Mouse (Mus musculus) hindbrain, embryonic 13.5 days (tissue): ENCODE measurements around the gene Sox5. TPM values are rescaled to one million over a fixed set of nuclear protein-coding genes. Genes with fewer than 3 reads are reported as not detected.

Source experiments
- ATAC-seq: fragments of 200-750 bp; cut with Nextera tagmentation; 2 replicates; pipeline ENCODE4 v1.8.0; 2017; ENCODE audit warnings: moderate TSS enrichment; ENCODE audit not compliant: low FRiP score
- H3K27ac ChIP-seq: fragments of 300-500 bp; sonication (generic); 2 replicates; pipeline ENCODE4 v1.5.1; 2015; ENCODE audit warnings: inconsistent platforms, mild to moderate bottlenecking, moderate library complexity
- H3K27me3 ChIP-seq: fragments of 300-500 bp; sonication (generic); 2 replicates; pipeline ENCODE4 v1.6.1; 2015; ENCODE audit warnings: mild to moderate bottlenecking, inconsistent platforms
- H3K36me3 ChIP-seq: fragments of 300-500 bp; sonication (generic); 2 replicates; pipeline ENCODE4 v1.6.1; 2015; ENCODE audit warnings: mild to moderate bottlenecking, inconsistent platforms
- H3K4me1 ChIP-seq: fragments of 300-500 bp; sonication (generic); replicated peaks from 2 replicates; pipeline ENCODE4 v1.6.1; 2015; ENCODE audit warnings: inconsistent platforms
- H3K4me2 ChIP-seq: fragments of 300-500 bp; sonication (generic); 2 replicates; pipeline ENCODE4 v1.6.1; 2015; ENCODE audit warnings: inconsistent platforms, mild to moderate bottlenecking, moderate library complexity
- H3K4me3 ChIP-seq: fragments of 300-500 bp; sonication (generic); 2 replicates; pipeline ENCODE4 v1.5.1; 2015; ENCODE audit warnings: mild to moderate bottlenecking, inconsistent platforms
- H3K9ac ChIP-seq: fragments of 300-500 bp; sonication (generic); 2 replicates; pipeline ENCODE4 v1.6.1; 2015; ENCODE audit warnings: mild to moderate bottlenecking, inconsistent platforms
- H3K9me3 ChIP-seq: fragments of 300-500 bp; sonication (generic); 2 replicates; pipeline ENCODE4 v1.6.1; 2016; ENCODE audit warnings: inconsistent platforms
- WGBS: fragments of 180-500 bp; shearing (Covaris S2); methylation state at CpG from one replicate; pipeline ENCODE4 v1.1.7; 2015; 5-methylcytosine and 5-hydroxymethylcytosine counted together
- polyA plus RNA-seq: library from polyadenylated mRNA; unstranded; fragments of >200 nt; fragmentation: Nextera tagmentation; extraction: Ambion mirVana; gene quantifications from 2 replicates; pipeline ENCODE4 v1.2.1, GENCODE M21; 2015

Sox5 gene
- polyA plus RNA-seq, 1 experiment from 2014 or later = 27.7 TPM

GRCm38 (mm10) chr6:144704962-144705361 is 76.8 kb downstream of the Sox5 start:
- H3K9me3 ChIP-seq = peaks cover 9% of the 10 kb centered on the region
- H3K27ac ChIP-seq = no peak overlapping the region
- H3K9ac ChIP-seq = no peak overlapping the region
- H3K4me1 ChIP-seq = no peaks in the 10 kb centered on the region
- 93% methylated on average over 5 of the region's 5 CpGs for WGBS
- ATAC-seq = no peak
- no peaks in the 10 kb centered on the region for H3K27me3 ChIP-seq
- no peak overlapping the region for H3K4me3 ChIP-seq
- no peak overlapping the region for H3K4me2 ChIP-seq
- H3K36me3 ChIP-seq = peaks cover 6% of the 10 kb centered on the region; the same call in 1 of the 2 replicates

- no peak for ATAC-seq
- no peaks in the 10 kb centered on the region for H3K36me3 ChIP-seq
- 90% methylated on average over 4 of the region's 4 CpGs for WGBS
- H3K27me3 ChIP-seq = no peaks in the 10 kb centered on the region
- H3K9me3 ChIP-seq = no peaks in the 10 kb centered on the region
- H3K27ac ChIP-seq = no peak overlapping the region
- H3K9ac ChIP-seq = no peak overlapping the region
- H3K4me2 ChIP-seq = no peak overlapping the region
- no peak overlapping the region for H3K4me3 ChIP-seq
- no peaks in the 10 kb centered on the region for H3K4me1 ChIP-seq
Measured at GRCm38 (mm10) chr6:144695660-144696059, 86.1 kb downstream of the Sox5 start.

- H3K4me3 ChIP-seq = no peak overlapping the region
- H3K4me1 ChIP-seq = no peaks in the 10 kb centered on the region
- H3K36me3 ChIP-seq = no peaks in the 10 kb centered on the region
- H3K27ac ChIP-seq = no peak overlapping the region
- no peaks in the 10 kb centered on the region for H3K9me3 ChIP-seq
- H3K27me3 ChIP-seq = no peaks in the 10 kb centered on the region
- WGBS = 89% methylated on average over 7 of the region's 7 CpGs
- no peak overlapping the region for H3K4me2 ChIP-seq
- no peak for ATAC-seq
- H3K9ac ChIP-seq = no peak overlapping the region
Measured at GRCm38 (mm10) chr6:144693211-144693899, 88.4 kb downstream of the Sox5 start.

GRCm38 (mm10) chr6:144691298-144692041 is 90.3 kb downstream of the Sox5 start:
- H3K4me3 ChIP-seq = no peak overlapping the region
- ATAC-seq = no peak
- H3K27ac ChIP-seq = no peak overlapping the region
- no peak overlapping the region for H3K9ac ChIP-seq
- H3K4me1 ChIP-seq = no peaks in the 10 kb centered on the region
- no peaks in the 10 kb centered on the region for H3K36me3 ChIP-seq
- no peaks in the 10 kb centered on the region for H3K9me3 ChIP-seq
- WGBS = 84% methylated on average over 7 of the region's 7 CpGs
- H3K4me2 ChIP-seq = no peak overlapping the region
- no peaks in the 10 kb centered on the region for H3K27me3 ChIP-seq

- no peak for ATAC-seq
- H3K27me3 ChIP-seq = no peaks in the 10 kb centered on the region
- no peaks in the 10 kb centered on the region for H3K36me3 ChIP-seq
- no peaks in the 10 kb centered on the region for H3K4me1 ChIP-seq
- H3K27ac ChIP-seq = no peak overlapping the region
- H3K9ac ChIP-seq = no peak overlapping the region
- H3K4me3 ChIP-seq = no peak overlapping the region
- no peaks in the 10 kb centered on the region for H3K9me3 ChIP-seq
- H3K4me2 ChIP-seq = no peak overlapping the region
- WGBS = 93% methylated on average over 3 of the region's 3 CpGs
Measured at GRCm38 (mm10) chr6:144689076-144689475, 92.7 kb downstream of the Sox5 start.

GRCm38 (mm10) chr6:144687681-144688080 is 94.1 kb downstream of the Sox5 start:
- Histone ChIP-seq H3K27me3 (no peaks in the 10 kb centered on the region), H3K4me1 (no peaks in the 10 kb centered on the region), H3K27ac (no peak overlapping the region), H3K4me3 (no peak overlapping the region), H3K4me2 (no peak overlapping the region), H3K9ac (no peak overlapping the region), H3K9me3 (no peaks in the 10 kb centered on the region), H3K36me3 (no peaks in the 10 kb centered on the region)
- 77% methylated on average over 8 of the region's 8 CpGs for WGBS
- ATAC-seq = no peak

- Histone ChIP-seq H3K9me3 (no peaks in the 10 kb centered on the region), H3K9ac (no peak overlapping the region), H3K27me3 (no peaks in the 10 kb centered on the region), H3K4me3 (no peak overlapping the region), H3K36me3 (no peaks in the 10 kb centered on the region), H3K4me2 (no peak overlapping the region), H3K27ac (no peak overlapping the region), H3K4me1 (no peaks in the 10 kb centered on the region)
- WGBS = 65% methylated on average over 12 of the region's 12 CpGs
- no peak for ATAC-seq
Measured at GRCm38 (mm10) chr6:144681045-144681789, 100.6 kb downstream of the Sox5 start.

- ATAC-seq = no peak
- no peaks in the 10 kb centered on the region for H3K27me3 ChIP-seq
- no peak overlapping the region for H3K4me3 ChIP-seq
- no peaks in the 10 kb centered on the region for H3K36me3 ChIP-seq
- no peak overlapping the region for H3K27ac ChIP-seq
- 96% methylated on average over 9 of the region's 9 CpGs for WGBS
- H3K9ac ChIP-seq = no peak overlapping the region
- H3K4me2 ChIP-seq = no peak overlapping the region
- H3K9me3 ChIP-seq = no peaks in the 10 kb centered on the region
- no peaks in the 10 kb centered on the region for H3K4me1 ChIP-seq
Measured at GRCm38 (mm10) chr6:144677491-144678133, 104.2 kb downstream of the Sox5 start.

- Histone ChIP-seq H3K4me2 (no peak overlapping the region), H3K27me3 (no peaks in the 10 kb centered on the region), H3K4me3 (no peak overlapping the region), H3K36me3 (no peaks in the 10 kb centered on the region), H3K4me1 (no peaks in the 10 kb centered on the region), H3K27ac (no peak overlapping the region), H3K9ac (no peak overlapping the region), H3K9me3 (no peaks in the 10 kb centered on the region)
- WGBS = 92% methylated on average over 6 of the region's 6 CpGs
- no peak for ATAC-seq
Measured at GRCm38 (mm10) chr6:144675111-144675510, 106.7 kb downstream of the Sox5 start.

GRCm38 (mm10) chr6:144673906-144674305 is 107.9 kb downstream of the Sox5 start:
- H3K4me3 ChIP-seq = no peak overlapping the region
- no peaks in the 10 kb centered on the region for H3K9me3 ChIP-seq
- no peak overlapping the region for H3K4me2 ChIP-seq
- H3K27me3 ChIP-seq = no peaks in the 10 kb centered on the region
- H3K9ac ChIP-seq = no peak overlapping the region
- no peaks in the 10 kb centered on the region for H3K36me3 ChIP-seq
- no peaks in the 10 kb centered on the region for H3K4me1 ChIP-seq
- WGBS = 93% methylated on average over 8 of the region's 8 CpGs
- no peak for ATAC-seq
- H3K27ac ChIP-seq = no peak overlapping the region

- Histone ChIP-seq H3K27ac (no peak overlapping the region), H3K4me2 (no peak overlapping the region), H3K4me3 (no peak overlapping the region), H3K4me1 (no peaks in the 10 kb centered on the region), H3K9ac (no peak overlapping the region), H3K9me3 (0 out of 2 replicates have a peak, but pooled peaks cover 6% of the 10 kb centered on the region), H3K27me3 (no peaks in the 10 kb centered on the region), H3K36me3 (no peaks in the 10 kb centered on the region)
- 51% methylated on average over 3 of the region's 3 CpGs for WGBS
- no peak for ATAC-seq
Measured at GRCm38 (mm10) chr6:144670433-144671167, 111.2 kb downstream of the Sox5 start.
